Comparison of ENCODE assay signal across 14 mouse cellular contexts in the genomic region with DNA sequence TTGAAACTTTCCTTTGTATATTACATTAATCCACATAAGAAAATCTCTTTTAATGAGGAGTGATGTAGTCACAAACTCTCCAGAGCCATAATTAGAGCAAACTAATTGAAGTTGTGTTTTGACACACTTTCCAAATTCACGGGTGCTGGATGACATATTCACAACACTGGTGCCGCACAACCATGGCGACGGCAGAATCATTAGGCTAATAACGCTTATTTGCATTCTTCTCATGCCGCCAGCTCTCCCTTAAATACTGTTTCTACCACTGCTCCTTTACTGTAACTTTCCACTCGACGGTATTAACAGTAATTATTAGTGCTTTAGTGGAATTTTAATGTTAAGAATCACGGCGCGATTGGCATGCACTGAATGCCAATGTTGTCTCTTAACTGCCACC.
DNase-seq lines count a peak whose midpoint lies in the region; ATAC-seq and TF ChIP-seq lines count a peak whose summit lies in the region.
"Had no signal": no experiment of that assay in that cellular context is flagged by ENCODE, and none has a peak within 500 bp of the region (broad histone marks: within the 10 kb centered on the region; RNA-seq: fewer than 3 reads in every experiment).

No protein-coding gene starts in this region.

- no peaks in the 10 kb centered on the region for H3K36me3 ChIP-seq in kidney, adult 2 months (ENCODE audit: control insufficient read depth, insufficient read depth, low read length)
- H3K36me3 ChIP-seq in forebrain, embryonic 12.5 days (replicated peaks) = peaks cover 11% of the 10 kb centered on the region
- no peaks in the 10 kb centered on the region for H3K36me3 ChIP-seq in limb, embryonic 11.5 days (ENCODE audit: control insufficient read depth, insufficient read depth, low read length)
- 0 out of 2 replicates have a peak, but pooled peaks cover 4% of the 10 kb centered on the region for H3K36me3 ChIP-seq in lung, postnatal 0 days (ENCODE audit: insufficient read depth, low read length)

- H3K9me3 ChIP-seq in forebrain, embryonic 12.5 days = no peaks in the 10 kb centered on the region
- H3K9me3 ChIP-seq in limb, embryonic 11.5 days (ENCODE audit: control insufficient read depth, low read length) = no peaks in the 10 kb centered on the region
- H3K9me3 ChIP-seq in lung, postnatal 0 days (ENCODE audit: low read length) = no peaks in the 10 kb centered on the region

- H3K9ac ChIP-seq in forebrain, embryonic 12.5 days = no peak overlapping the region
- no peak overlapping the region for H3K9ac ChIP-seq in limb, embryonic 11.5 days (ENCODE audit: low read length)
- H3K9ac ChIP-seq in lung, postnatal 0 days (replicated peaks; ENCODE audit: low read depth) = no peak overlapping the region
- H3K9ac ChIP-seq: liver, postnatal 0 days had no signal

- 71% methylated on average over 11 of the region's 11 CpGs for WGBS in kidney, adult 2 months
- 27% methylated on average over 11 of the region's 11 CpGs for WGBS in forebrain, embryonic 12.5 days
- WGBS in limb, embryonic 11.5 days = 48% methylated on average over 11 of the region's 11 CpGs
- WGBS in lung, postnatal 0 days = 79% methylated on average over 11 of the region's 11 CpGs

- H3K4me2 ChIP-seq in forebrain, embryonic 12.5 days = peak overlapping the region; percentile 15; the same call in 1 of the 2 replicates
- H3K4me2 ChIP-seq in limb, embryonic 11.5 days (ENCODE audit: low read depth, severe bottlenecking) = peak overlapping the region; percentile 7; the same call in 1 of the 2 replicates
- no peak overlapping the region for H3K4me2 ChIP-seq in lung, postnatal 0 days (replicated peaks; ENCODE audit: low read depth, low read length)

- H3K4me3 ChIP-seq in kidney, adult 2 months (ENCODE audit: insufficient read depth, low read depth, low read length) = no peak overlapping the region
- H3K4me3 ChIP-seq in forebrain, embryonic 12.5 days (replicated peaks) = no peak overlapping the region
- no peak overlapping the region for H3K4me3 ChIP-seq in limb, embryonic 11.5 days (ENCODE audit: low read depth, low read length)
- H3K4me3 ChIP-seq in lung, postnatal 0 days (ENCODE audit: low read depth, low read length) = no peak overlapping the region

- no peaks in the 10 kb centered on the region for H3K4me1 ChIP-seq in kidney, adult 2 months (ENCODE audit: control insufficient read depth, insufficient read depth, low read length)
- H3K4me1 ChIP-seq in forebrain, embryonic 12.5 days = peaks cover 69% of the 10 kb centered on the region
- H3K4me1 ChIP-seq in limb, embryonic 11.5 days (ENCODE audit: control insufficient read depth, insufficient read depth, low read length) = peaks cover 77% of the 10 kb centered on the region
- H3K4me1 ChIP-seq in lung, postnatal 0 days (ENCODE audit: insufficient read depth, low read depth, low read length) = no peaks in the 10 kb centered on the region

- no peaks in the 10 kb centered on the region for H3K27me3 ChIP-seq in kidney, adult 2 months (replicated peaks; ENCODE audit: control insufficient read depth, insufficient read depth, low read length)
- H3K27me3 ChIP-seq in forebrain, embryonic 12.5 days = peaks cover 51% of the 10 kb centered on the region
- no peaks in the 10 kb centered on the region for H3K27me3 ChIP-seq in limb, embryonic 11.5 days (ENCODE audit: control insufficient read depth, insufficient read depth, low read length)
- H3K27me3 ChIP-seq in lung, postnatal 0 days (replicated peaks; ENCODE audit: insufficient read depth, low read length) = no peaks in the 10 kb centered on the region

- peak; percentile 47; the same call in 1 of the 2 replicates for ATAC-seq in forebrain, embryonic 12.5 days (ENCODE audit: low FRiP score)
- ATAC-seq in limb, embryonic 11.5 days (ENCODE audit: insufficient number of reproducible peaks, low FRiP score, low TSS enrichment, low read depth) = no peak
- no peak for ATAC-seq in lung, postnatal 0 days
- ATAC-seq: liver, postnatal 0 days had no signal

- no peak for TF ChIP-seq POLR2A in kidney, adult 2 months (IDR thresholded peaks at IDR 0.05; ENCODE audit: low read depth, low read length)

- TF ChIP-seq CTCF in kidney, adult 2 months (conservative IDR thresholded peaks at IDR 0.05; ENCODE audit: insufficient read depth, insufficient read length, low read depth, low read length) = no peak
- no peak for TF ChIP-seq CTCF in lung, postnatal 0 days (IDR thresholded peaks at IDR 0.05)

- H3K27ac ChIP-seq in kidney, adult 2 months (ENCODE audit: insufficient read depth, low read depth, low read length) = no peak overlapping the region
- peak overlapping the region; percentile 82 for H3K27ac ChIP-seq in forebrain, embryonic 12.5 days
- peak overlapping the region; percentile 65; the same call in 1 of the 2 replicates for H3K27ac ChIP-seq in limb, embryonic 11.5 days (replicated peaks; ENCODE audit: low read depth, low read length)
- H3K27ac ChIP-seq in lung, postnatal 0 days (ENCODE audit: low read length) = no peak overlapping the region

- peak; percentile 6 for DNase-seq in kidney, adult 2 months
- no peak for DNase-seq in kidney, adult 18-20 months
- DNase-seq in Muller cell, postnatal 12 days (ENCODE audit: inconsistent ontology term) = peak; percentile 29
- no peak for DNase-seq in limb, embryonic 11.5 days (ENCODE audit: low spot score)
- DNase-seq in adrenal gland, adult (ENCODE audit: inconsistent age in 2 of 2, low spot score in 1 of 2) = no peak
- DNase-seq in lung, postnatal 0 days (ENCODE audit: low spot score) = no peak
- DNase-seq: cerebellum, adult 2 months; kidney, adult 9 months; kidney, postnatal 4 days; left cerebral cortex, postnatal 4 days; liver, postnatal 0 days; lung, postnatal 36 days; thymus, adult 18-20 months had no signal

- no peak for TF ChIP-seq EP300 in lung, postnatal 0 days (IDR thresholded peaks at IDR 0.05)

Comparison
In these comparisons a context has a peak if more than half of its experiments do, and no peak if none do; other contexts are left out.
1. DNase-seq: peak in kidney, adult 2 months (single experiment) and Muller cell, postnatal 12 days (single experiment); none in kidney, adult 18-20 months (single experiment), limb, embryonic 11.5 days (single experiment), adrenal gland, adult (0 of 2) and lung, postnatal 0 days (single experiment).
2. H3K27ac ChIP-seq: peak in forebrain, embryonic 12.5 days (single experiment) and limb, embryonic 11.5 days (single experiment); none in kidney, adult 2 months (single experiment) and lung, postnatal 0 days (single experiment).